Mouse (Mus musculus) lung, embryonic 16.5 days (tissue): ENCODE measurements around the gene Ing3. TPM values are rescaled to one million over a fixed set of nuclear protein-coding genes. Genes with fewer than 3 reads are reported as not detected.
A peak's percentile ranks its signal among the peaks of the same experiment; 100 is the strongest.

ENCODE experiments used
- ATAC-seq: fragments of 200-750 bp; cut with Nextera tagmentation; 2 replicates; pipeline ENCODE4 v1.8.0; 2017; ENCODE audit warnings: low read depth, mild to moderate bottlenecking, moderate library complexity
- H3K27ac ChIP-seq: fragments of 300-500 bp; sonication (generic); 2 replicates; pipeline ENCODE4 v1.5.1; 2014; ENCODE audit warnings: mild to moderate bottlenecking, control low read depth, low read length
- H3K27me3 ChIP-seq: fragments of 300-500 bp; sonication (generic); 2 replicates; pipeline ENCODE4 v1.6.1; 2014; ENCODE audit warnings: low read depth, low read length, mixed read lengths; ENCODE audit not compliant: control insufficient read depth, insufficient read depth
- H3K36me3 ChIP-seq: fragments of 300-500 bp; sonication (generic); 2 replicates; pipeline ENCODE4 v1.6.1; 2014; ENCODE audit warnings: low read length; ENCODE audit not compliant: control insufficient read depth, insufficient read depth
- H3K4me1 ChIP-seq: fragments of 300-500 bp; sonication (generic); replicated peaks from 2 replicates; pipeline ENCODE4 v1.6.1; 2014; ENCODE audit warnings: low read length, mixed read lengths; ENCODE audit not compliant: control insufficient read depth, insufficient read depth
- H3K4me2 ChIP-seq: fragments of 300-500 bp; sonication (generic); 2 replicates; pipeline ENCODE4 v1.6.1; 2014; ENCODE audit warnings: low read depth, low read length, control low read depth
- H3K4me3 ChIP-seq: fragments of 300-500 bp; sonication (generic); 2 replicates; pipeline ENCODE4 v1.5.1; 2014; ENCODE audit warnings: mild to moderate bottlenecking, low read length, control low read depth
- H3K9ac ChIP-seq: fragments of 300-500 bp; sonication (generic); 2 replicates; pipeline ENCODE4 v1.6.1; 2014; ENCODE audit warnings: low read length, control low read depth
- H3K9me3 ChIP-seq: fragments of 300-500 bp; sonication (generic); 2 replicates; pipeline ENCODE4 v1.6.1; 2016; ENCODE audit warnings: low read length; ENCODE audit not compliant: control insufficient read depth
- WGBS: fragments of 180-500 bp; shearing (Covaris S2); extraction: QIAGEN DNeasy Blood & Tissue Kit; methylation state at CpG from one replicate; pipeline ENCODE4 v1.1.7; 2014; 5-methylcytosine and 5-hydroxymethylcytosine counted together
- polyA plus RNA-seq: library from polyadenylated mRNA; unstranded; fragments of >200 nt; fragmentation: Nextera tagmentation; extraction: Ambion mirVana; gene quantifications from 2 replicates; pipeline ENCODE4 v1.2.1, GENCODE M21; 2015

Ing3 gene
- polyA plus RNA-seq, 1 experiment from 2014 or later = 64.2 TPM

- Histone ChIP-seq H3K4me1 (peaks cover 4% of the 10 kb centered on the region), H3K36me3 (peaks cover 2% of the 10 kb centered on the region; the same call in 1 of the 2 replicates), H3K27me3 (no peaks in the 10 kb centered on the region), H3K9ac (no peak overlapping the region), H3K27ac (no peak overlapping the region), H3K9me3 (no peaks in the 10 kb centered on the region), H3K4me2 (no peak overlapping the region), H3K4me3 (no peak overlapping the region)
- WGBS = 73% methylated on average over 5 of the region's 5 CpGs
- ATAC-seq = no peak
These were observed 63.1 kb downstream of the Ing3 start for GRCm38 (mm10) chr6:22012501-22012900.

- ATAC-seq = no peak
- H3K9me3 ChIP-seq = no peaks in the 10 kb centered on the region
- WGBS = 94% methylated on average over 3 of the region's 3 CpGs
- no peaks in the 10 kb centered on the region for H3K27me3 ChIP-seq
- H3K4me2 ChIP-seq = no peak overlapping the region
- no peak overlapping the region for H3K4me3 ChIP-seq
- H3K36me3 ChIP-seq = peaks cover 2% of the 10 kb centered on the region; the same call in 1 of the 2 replicates
- H3K4me1 ChIP-seq = peaks cover 6% of the 10 kb centered on the region
- H3K9ac ChIP-seq = no peak overlapping the region
- no peak overlapping the region for H3K27ac ChIP-seq
These were observed 64.0 kb downstream of the Ing3 start for GRCm38 (mm10) chr6:22013394-22013793.

- Histone ChIP-seq H3K4me3 (no peak overlapping the region), H3K9me3 (no peaks in the 10 kb centered on the region), H3K4me2 (no peak overlapping the region), H3K36me3 (peaks cover 2% of the 10 kb centered on the region; the same call in 1 of the 2 replicates), H3K27ac (no peak overlapping the region), H3K27me3 (no peaks in the 10 kb centered on the region), H3K9ac (no peak overlapping the region), H3K4me1 (peaks cover 11% of the 10 kb centered on the region)
- ATAC-seq = no peak
- WGBS = 88% methylated on average over 6 of the region's 6 CpGs
These were observed 65.0 kb downstream of the Ing3 start for GRCm38 (mm10) chr6:22014291-22014911.

GRCm38 (mm10) chr6:22017631-22018030 is 68.3 kb downstream of the Ing3 start:
- Histone ChIP-seq H3K4me1 (peaks cover 12% of the 10 kb centered on the region), H3K4me3 (no peak overlapping the region), H3K27ac (no peak overlapping the region), H3K4me2 (no peak overlapping the region), H3K9ac (no peak overlapping the region), H3K36me3 (peaks cover 2% of the 10 kb centered on the region; the same call in 1 of the 2 replicates), H3K27me3 (no peaks in the 10 kb centered on the region), H3K9me3 (no peaks in the 10 kb centered on the region)
- WGBS = 62% methylated on average over 7 of the region's 7 CpGs
- ATAC-seq = no peak

- H3K9me3 ChIP-seq = no peaks in the 10 kb centered on the region
- no peaks in the 10 kb centered on the region for H3K27me3 ChIP-seq
- peak; percentile 58; the same call in 1 of the 2 replicates for ATAC-seq
- H3K4me2 ChIP-seq = no peak overlapping the region
- WGBS = 46% methylated on average over 8 of the region's 8 CpGs
- no peak overlapping the region for H3K9ac ChIP-seq
- H3K4me3 ChIP-seq = no peak overlapping the region
- peaks cover 2% of the 10 kb centered on the region; the same call in 1 of the 2 replicates for H3K36me3 ChIP-seq
- H3K4me1 ChIP-seq = peaks cover 12% of the 10 kb centered on the region
- H3K27ac ChIP-seq = peak overlapping the region; percentile 25; the same call in 1 of the 2 replicates
These were observed 69.5 kb downstream of the Ing3 start for GRCm38 (mm10) chr6:22018768-22019445.

GRCm38 (mm10) chr6:22019637-22020036 is 70.3 kb downstream of the Ing3 start:
- WGBS = 41% methylated on average over 10 of the region's 10 CpGs
- 0 out of 2 replicates have a peak, but pooled peaks have one; percentile 44 for ATAC-seq
- no peaks in the 10 kb centered on the region for H3K27me3 ChIP-seq
- H3K36me3 ChIP-seq = peaks cover 2% of the 10 kb centered on the region; the same call in 1 of the 2 replicates
- peaks cover 15% of the 10 kb centered on the region for H3K4me1 ChIP-seq
- no peak overlapping the region for H3K9ac ChIP-seq
- no peak overlapping the region for H3K27ac ChIP-seq
- no peak overlapping the region for H3K4me2 ChIP-seq
- no peak overlapping the region for H3K4me3 ChIP-seq
- H3K9me3 ChIP-seq = no peaks in the 10 kb centered on the region

- Histone ChIP-seq H3K4me2 (no peak overlapping the region), H3K4me1 (peaks cover 20% of the 10 kb centered on the region), H3K36me3 (peaks cover 2% of the 10 kb centered on the region; the same call in 1 of the 2 replicates), H3K9ac (no peak overlapping the region), H3K9me3 (no peaks in the 10 kb centered on the region), H3K27me3 (no peaks in the 10 kb centered on the region), H3K4me3 (no peak overlapping the region), H3K27ac (no peak overlapping the region)
- ATAC-seq = no peak
- 77% methylated on average over 5 of the region's 5 CpGs for WGBS
These were observed 71.3 kb downstream of the Ing3 start for GRCm38 (mm10) chr6:22020696-22021095.

- WGBS = 82% methylated on average over 3 of the region's 3 CpGs
- Histone ChIP-seq H3K27me3 (no peaks in the 10 kb centered on the region), H3K9ac (no peak overlapping the region), H3K27ac (no peak overlapping the region), H3K36me3 (no peaks in the 10 kb centered on the region), H3K4me2 (no peak overlapping the region), H3K4me1 (peaks cover 25% of the 10 kb centered on the region), H3K9me3 (no peaks in the 10 kb centered on the region), H3K4me3 (no peak overlapping the region)
- no peak for ATAC-seq
These were observed 71.9 kb downstream of the Ing3 start for GRCm38 (mm10) chr6:22021315-22021714.

- Histone ChIP-seq H3K36me3 (no peaks in the 10 kb centered on the region), H3K9ac (no peak overlapping the region), H3K9me3 (no peaks in the 10 kb centered on the region), H3K4me3 (no peak overlapping the region), H3K4me2 (no peak overlapping the region), H3K27me3 (no peaks in the 10 kb centered on the region), H3K27ac (no peak overlapping the region), H3K4me1 (peaks cover 20% of the 10 kb centered on the region)
- 59% methylated on average over 2 of the region's 2 CpGs for WGBS
- ATAC-seq = no peak
These were observed 74.8 kb downstream of the Ing3 start for GRCm38 (mm10) chr6:22024168-22024567.
